Mouse (Mus musculus): ENCODE measurements around the gene Batf2. TPM values are rescaled to one million over a fixed set of nuclear protein-coding genes. Genes with fewer than 3 reads are reported as not detected.
"Not testable (repeated sequence)": the region's sequence is repeated elsewhere in the genome, so short reads cannot be mapped to it uniquely, and the experiment has no call there.

Gene Batf2
- polyA plus RNA-seq, 1 experiment from 2014 or later, result 0.49 TPM

DNA sequence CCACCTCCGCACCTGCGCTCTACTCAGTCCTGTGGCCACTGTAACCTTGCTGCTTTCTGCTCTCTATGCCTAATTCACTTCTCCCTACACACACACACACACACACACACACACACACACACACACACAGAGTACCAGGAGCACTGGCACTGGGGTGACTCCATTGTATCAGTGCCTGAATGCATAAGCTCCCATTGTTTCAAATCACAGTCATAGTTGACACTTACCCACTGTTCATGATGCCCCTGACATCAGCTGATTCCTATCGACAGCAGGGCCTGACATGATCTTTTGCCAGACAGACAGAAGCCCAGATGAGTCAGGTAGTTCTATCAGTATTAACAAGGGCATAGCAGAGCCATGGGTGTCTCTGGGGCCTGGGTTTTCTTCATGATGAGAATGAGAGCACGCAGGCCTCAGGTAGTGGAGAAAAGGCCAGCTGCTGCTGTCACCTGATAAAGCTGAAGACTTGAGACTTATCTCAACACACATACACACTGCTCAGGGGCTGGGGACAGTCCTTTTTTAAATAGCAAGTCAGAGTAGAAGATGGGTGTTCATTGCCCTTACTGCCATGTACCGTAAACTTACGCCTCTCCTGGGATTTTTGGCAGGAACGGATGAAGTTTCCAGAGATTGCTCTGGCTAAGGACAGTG is 8.5 kb upstream of the Batf2 start:
- no peaks in the 10 kb centered on the region for H3K36me3 ChIP-seq (ENCODE audit: insufficient read depth, low read length)
- H3K27me3 ChIP-seq (ENCODE audit: insufficient read depth, low read length), result no peaks in the 10 kb centered on the region
- H3K9me3 ChIP-seq (replicated peaks; ENCODE audit: low read length), result no peaks in the 10 kb centered on the region
- no peak for TF ChIP-seq CTCF (IDR thresholded peaks at IDR 0.05; ENCODE audit: low read depth)
- 85% methylated on average over 7 of the region's 7 CpGs for WGBS
- DNase-seq (ENCODE audit: low spot score) (no peak), ATAC-seq (replicated peaks; ENCODE audit: low FRiP score, low read depth) (no peak)
- H3K4me2 ChIP-seq (ENCODE audit: low read length), result no peak overlapping the region
- no peak overlapping the region for H3K9ac ChIP-seq (ENCODE audit: low read depth, low read length)
- no peak overlapping the region for H3K4me3 ChIP-seq (replicated peaks; ENCODE audit: low read depth, low read length)
- no peak overlapping the region for H3K27ac ChIP-seq
- no peaks in the 10 kb centered on the region; the same call in 1 of the 2 replicates for H3K4me1 ChIP-seq (replicated peaks; ENCODE audit: insufficient read depth, low read length)

DNA sequence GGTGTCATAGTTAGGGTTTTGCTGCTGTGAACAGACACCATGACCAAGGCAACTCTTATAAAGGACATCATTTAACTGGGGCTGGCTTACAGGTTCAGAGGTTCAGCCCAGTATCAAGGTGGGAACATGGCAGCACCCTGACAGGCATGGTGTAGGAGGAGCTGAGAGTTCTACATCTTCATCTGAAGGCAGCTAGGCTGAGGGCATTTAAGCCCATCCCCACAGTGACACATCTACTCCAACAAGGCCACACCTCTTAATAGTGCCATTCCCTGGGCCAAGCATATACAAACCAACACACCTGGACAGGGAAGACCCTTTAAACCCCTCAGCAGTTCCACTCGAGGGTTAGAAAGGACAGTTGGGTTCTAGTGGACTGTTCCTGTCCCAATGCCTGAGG is 7.6 kb upstream of the Batf2 start:
- 64% methylated on average over 1 of the region's 1 CpGs for WGBS

DNA sequence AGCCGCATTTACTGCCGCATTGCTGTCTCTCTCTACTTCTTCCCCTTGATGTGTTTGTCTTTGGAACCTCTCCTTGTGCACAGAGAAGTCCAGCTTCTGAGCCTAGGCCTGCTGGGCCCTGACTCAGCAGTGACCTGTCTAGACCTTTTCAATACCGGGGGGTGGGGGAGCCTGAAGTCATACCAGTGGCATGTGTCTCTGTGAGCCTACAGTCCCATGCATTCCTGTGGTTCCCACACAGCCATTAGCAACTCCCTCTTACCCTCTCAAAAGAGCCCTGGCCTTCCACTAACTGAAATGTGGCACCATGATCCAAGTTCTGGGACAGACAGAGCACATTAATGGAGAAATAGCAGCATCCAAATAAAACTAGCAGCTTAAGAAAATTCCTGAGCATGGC is 4.4 kb upstream of the Batf2 start:
- no peaks in the 10 kb centered on the region for H3K9me3 ChIP-seq (replicated peaks; ENCODE audit: low read length)
- no peaks in the 10 kb centered on the region for H3K27me3 ChIP-seq (ENCODE audit: insufficient read depth, low read length)
- H3K36me3 ChIP-seq (ENCODE audit: insufficient read depth, low read length), result no peaks in the 10 kb centered on the region
- ATAC-seq (replicated peaks; ENCODE audit: low FRiP score, low read depth) (no peak), DNase-seq (ENCODE audit: low spot score) (no peak)
- 79% methylated on average over 3 of the region's 3 CpGs for WGBS
- H3K27ac ChIP-seq, result no peak overlapping the region
- peaks cover 8% of the 10 kb centered on the region; the same call in 1 of the 2 replicates for H3K4me1 ChIP-seq (replicated peaks; ENCODE audit: insufficient read depth, low read length)
- H3K9ac ChIP-seq (ENCODE audit: low read depth, low read length), result no peak overlapping the region
- no peak overlapping the region for H3K4me3 ChIP-seq (replicated peaks; ENCODE audit: low read depth, low read length)
- TF ChIP-seq CTCF (IDR thresholded peaks at IDR 0.05; ENCODE audit: low read depth), result no peak
- H3K4me2 ChIP-seq (ENCODE audit: low read length), result no peak overlapping the region

More for the DNA sequence above, 7.6 kb upstream of the Batf2 start:
- H3K27ac ChIP-seq; ATAC-seq (replicated peaks; ENCODE audit: low FRiP score, low read depth); H3K4me3 ChIP-seq (replicated peaks; ENCODE audit: low read depth, low read length); H3K9me3 ChIP-seq (replicated peaks; ENCODE audit: low read length); DNase-seq (ENCODE audit: low spot score); H3K4me2 ChIP-seq (ENCODE audit: low read length); H3K4me1 ChIP-seq (replicated peaks; ENCODE audit: insufficient read depth, low read length); H3K9ac ChIP-seq (ENCODE audit: low read depth, low read length); H3K36me3 ChIP-seq (ENCODE audit: insufficient read depth, low read length); H3K27me3 ChIP-seq (ENCODE audit: insufficient read depth, low read length): not testable (repeated sequence)

DNA sequence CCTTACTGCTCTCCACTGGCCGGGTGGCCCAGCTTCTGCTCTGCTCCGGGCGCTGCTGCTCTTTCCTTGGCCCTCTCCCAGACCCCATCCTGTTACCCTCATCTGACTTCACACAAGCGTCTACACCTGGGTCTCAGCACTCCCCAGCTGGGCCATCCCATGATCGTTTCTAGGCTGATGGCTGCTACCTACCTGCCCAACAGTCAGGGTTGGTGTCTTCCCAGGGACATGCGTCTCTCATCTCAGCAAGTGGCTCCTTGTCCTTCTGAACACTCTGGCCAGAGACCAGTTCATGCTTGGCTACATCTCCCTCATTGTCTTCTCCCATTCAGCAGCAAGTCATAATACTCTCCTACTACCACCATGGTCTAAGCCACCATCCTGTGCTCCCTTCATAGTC is 1.1 kb upstream of the Batf2 start:
- TF ChIP-seq CTCF (IDR thresholded peaks at IDR 0.05; ENCODE audit: low read depth), result no peak
- DNase-seq (ENCODE audit: low spot score) (no peak), ATAC-seq (replicated peaks; ENCODE audit: low FRiP score, low read depth) (no peak)

DNA sequence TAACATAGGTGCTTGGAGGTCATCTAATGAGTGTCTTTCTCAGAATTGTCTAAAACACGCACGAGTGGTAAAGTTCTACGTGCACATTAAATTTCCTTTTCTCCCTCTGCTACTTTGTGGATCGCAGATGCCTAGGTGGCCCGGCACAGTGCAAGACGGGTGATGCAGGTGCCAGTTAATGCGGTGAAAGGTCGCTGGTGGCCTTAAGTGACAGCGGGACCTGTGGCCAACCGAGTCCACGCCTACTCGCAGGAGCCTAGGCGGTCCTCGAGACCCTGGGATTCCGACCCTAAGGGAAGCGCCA is 457 bp upstream of the Batf2 start:
- no peak for DNase-seq (ENCODE audit: low spot score)
- H3K4me3 ChIP-seq (replicated peaks; ENCODE audit: low read depth, low read length), result peak overlapping the region; percentile 71
- no peaks in the 10 kb centered on the region for H3K9me3 ChIP-seq (replicated peaks; ENCODE audit: low read length)
- H3K27ac ChIP-seq, result peak overlapping the region; percentile 95
- H3K27me3 ChIP-seq (ENCODE audit: insufficient read depth, low read length), result no peaks in the 10 kb centered on the region
- ATAC-seq (replicated peaks; ENCODE audit: low FRiP score, low read depth), result no peak
- peaks cover 8% of the 10 kb centered on the region; the same call in 1 of the 2 replicates for H3K4me1 ChIP-seq (replicated peaks; ENCODE audit: insufficient read depth, low read length)
- no peak for TF ChIP-seq CTCF (IDR thresholded peaks at IDR 0.05; ENCODE audit: low read depth)
- 3% methylated on average over 16 of the region's 16 CpGs for WGBS
- peak overlapping the region; percentile 81 for H3K9ac ChIP-seq (ENCODE audit: low read depth, low read length)
- H3K4me2 ChIP-seq (ENCODE audit: low read length), result peak overlapping the region; percentile 82
- no peaks in the 10 kb centered on the region for H3K36me3 ChIP-seq (ENCODE audit: insufficient read depth, low read length)

More for the DNA sequence above, 1.1 kb upstream of the Batf2 start:
- Histone ChIP-seq H3K27ac (peak overlapping the region; percentile 95; the same call in 1 of the 2 replicates), H3K4me3 (replicated peaks; ENCODE audit: low read depth, low read length) (no peak overlapping the region), H3K36me3 (ENCODE audit: insufficient read depth, low read length) (no peaks in the 10 kb centered on the region), H3K4me2 (ENCODE audit: low read length) (peak overlapping the region; percentile 82; the same call in 1 of the 2 replicates), H3K9ac (ENCODE audit: low read depth, low read length) (peak overlapping the region; percentile 81; the same call in 1 of the 2 replicates), H3K9me3 (replicated peaks; ENCODE audit: low read length) (no peaks in the 10 kb centered on the region), H3K27me3 (ENCODE audit: insufficient read depth, low read length) (no peaks in the 10 kb centered on the region), H3K4me1 (replicated peaks; ENCODE audit: insufficient read depth, low read length) (peaks cover 8% of the 10 kb centered on the region; the same call in 1 of the 2 replicates)
- WGBS, result 89% methylated on average over 6 of the region's 6 CpGs

DNA sequence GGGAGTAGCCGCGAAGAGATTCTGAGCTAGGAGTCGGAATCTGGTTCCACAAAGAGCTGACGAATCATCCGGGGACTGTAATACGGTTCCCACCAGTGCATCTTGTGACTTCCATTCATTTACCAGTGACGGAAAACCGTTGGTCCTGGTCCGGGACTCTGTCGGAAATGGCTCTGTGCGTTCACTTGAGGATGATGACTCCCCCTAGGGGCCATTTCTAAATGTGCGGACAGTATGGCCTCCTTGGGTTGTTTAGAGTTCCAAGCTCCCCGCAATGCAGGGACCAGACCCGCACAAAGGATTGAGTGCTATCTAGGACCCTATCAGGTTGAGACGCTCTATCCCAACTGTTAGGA is 589 bp downstream of the Batf2 start, which contains the start of gene Arl2:
Arl2 (minus strand) TSS at position 155 of the 356 bp plus-strand sequence.
- Histone ChIP-seq H3K9me3 (replicated peaks; ENCODE audit: low read length) (no peaks in the 10 kb centered on the region), H3K27me3 (ENCODE audit: insufficient read depth, low read length) (no peaks in the 10 kb centered on the region), H3K27ac (peak within 1 kb of the TSS; percentile 95), H3K4me1 (replicated peaks; ENCODE audit: insufficient read depth, low read length) (peaks cover 8% of the 10 kb centered on the region; the same call in 1 of the 2 replicates), H3K4me2 (ENCODE audit: low read length) (peak within 1 kb of the TSS; percentile 82), H3K36me3 (ENCODE audit: insufficient read depth, low read length) (no peaks in the 10 kb centered on the region), H3K4me3 (replicated peaks; ENCODE audit: low read depth, low read length) (peak within 1 kb of the TSS; percentile 71), H3K9ac (ENCODE audit: low read depth, low read length) (peak within 1 kb of the TSS; percentile 81)
- peak; percentile 75 for ATAC-seq (replicated peaks; ENCODE audit: low FRiP score, low read depth)
- TF ChIP-seq CTCF (IDR thresholded peaks at IDR 0.05; ENCODE audit: low read depth), result peak; percentile 43
- DNase-seq (ENCODE audit: low spot score), result peak; percentile 95
- WGBS, result 2% methylated on average over 15 of the region's 15 CpGs

Measured in kidney, postnatal 0 days (tissue).